Mouse (Mus musculus): Measurements from ENCODE around the gene Wipi1.

Gene Wipi1

GRCm38 (mm10) chr11:109549599-109550290 lies 62.0 kb downstream of the Wipi1 start:
- H3K36me3 ChIP-seq (ENCODE audit: insufficient read depth, low read length): no peaks in the 10 kb centered on the region
- no peak overlapping the region for H3K4me3 ChIP-seq (replicated peaks; ENCODE audit: low read length)
- no peaks in the 10 kb centered on the region for H3K9me3 ChIP-seq (ENCODE audit: low read length)
- H3K27me3 ChIP-seq (ENCODE audit: insufficient read depth, low read length): 0 out of 2 replicates have a peak, but pooled peaks cover 3% of the 10 kb centered on the region
- H3K4me1 ChIP-seq (replicated peaks; ENCODE audit: low read depth, low read length): peaks cover 28% of the 10 kb centered on the region
- no peak for TF ChIP-seq POU5F1 (IDR thresholded peaks at IDR 0.05; ENCODE audit: borderline replicate concordance, low read length)

GRCm38 (mm10) chr11:109547652-109548051 lies 64.1 kb downstream of the Wipi1 start:
- H3K4me3 ChIP-seq (replicated peaks; ENCODE audit: low read length): no peak overlapping the region
- H3K9me3 ChIP-seq (ENCODE audit: low read length): no peaks in the 10 kb centered on the region
- 0 out of 2 replicates have a peak, but pooled peaks cover 3% of the 10 kb centered on the region for H3K27me3 ChIP-seq (ENCODE audit: insufficient read depth, low read length)
- H3K36me3 ChIP-seq (ENCODE audit: insufficient read depth, low read length): no peaks in the 10 kb centered on the region
- peaks cover 18% of the 10 kb centered on the region for H3K4me1 ChIP-seq (replicated peaks; ENCODE audit: low read depth, low read length)
- TF ChIP-seq POU5F1 (IDR thresholded peaks at IDR 0.05; ENCODE audit: borderline replicate concordance, low read length) (no peak), CTCF (conservative IDR thresholded peaks at IDR 0.05; ENCODE audit: low read length) (no peak), NANOG (IDR thresholded peaks at IDR 0.05; ENCODE audit: borderline replicate concordance, low read length) (no peak)

- no peak overlapping the region for H3K4me3 ChIP-seq (replicated peaks; ENCODE audit: low read length)
- TF ChIP-seq POU5F1 (IDR thresholded peaks at IDR 0.05; ENCODE audit: borderline replicate concordance, low read length) (no peak), NANOG (IDR thresholded peaks at IDR 0.05; ENCODE audit: borderline replicate concordance, low read length) (no peak), CTCF (conservative IDR thresholded peaks at IDR 0.05; ENCODE audit: low read length) (no peak)
- no peaks in the 10 kb centered on the region for H3K9me3 ChIP-seq (ENCODE audit: low read length)
- H3K36me3 ChIP-seq (ENCODE audit: insufficient read depth, low read length): no peaks in the 10 kb centered on the region
- H3K4me1 ChIP-seq (replicated peaks; ENCODE audit: low read depth, low read length): peaks cover 10% of the 10 kb centered on the region
- H3K27me3 ChIP-seq (ENCODE audit: insufficient read depth, low read length): 0 out of 2 replicates have a peak, but pooled peaks cover 5% of the 10 kb centered on the region
Observed at GRCm38 (mm10) chr11:109546305-109547001, 65.3 kb downstream of the Wipi1 start.

- Histone ChIP-seq H3K4me1 (replicated peaks; ENCODE audit: low read depth, low read length) (peaks cover 10% of the 10 kb centered on the region), H3K9me3 (ENCODE audit: low read length) (no peaks in the 10 kb centered on the region)
- TF ChIP-seq CTCF (conservative IDR thresholded peaks at IDR 0.05; ENCODE audit: low read length) (no peak), NANOG (IDR thresholded peaks at IDR 0.05; ENCODE audit: borderline replicate concordance, low read length) (no peak), POU5F1 (IDR thresholded peaks at IDR 0.05; ENCODE audit: borderline replicate concordance, low read length) (no peak)
Observed at GRCm38 (mm10) chr11:109545700-109546143, 66.0 kb downstream of the Wipi1 start.

GRCm38 (mm10) chr11:109545265-109545664 lies 66.5 kb downstream of the Wipi1 start:
- no peak overlapping the region for H3K4me3 ChIP-seq (replicated peaks; ENCODE audit: low read length)
- H3K9me3 ChIP-seq (ENCODE audit: low read length): no peaks in the 10 kb centered on the region
- H3K4me1 ChIP-seq (replicated peaks; ENCODE audit: low read depth, low read length): peaks cover 10% of the 10 kb centered on the region
- H3K36me3 ChIP-seq (ENCODE audit: insufficient read depth, low read length): no peaks in the 10 kb centered on the region
- TF ChIP-seq CTCF (conservative IDR thresholded peaks at IDR 0.05; ENCODE audit: low read length) (no peak), NANOG (IDR thresholded peaks at IDR 0.05; ENCODE audit: borderline replicate concordance, low read length) (no peak), POU5F1 (IDR thresholded peaks at IDR 0.05; ENCODE audit: borderline replicate concordance, low read length) (no peak)
- H3K27me3 ChIP-seq (ENCODE audit: insufficient read depth, low read length): 0 out of 2 replicates have a peak, but pooled peaks cover 5% of the 10 kb centered on the region

More at GRCm38 (mm10) chr11:109545700-109546143, 66.0 kb downstream of the Wipi1 start:
- Histone ChIP-seq H3K36me3 (ENCODE audit: insufficient read depth, low read length) (no peaks in the 10 kb centered on the region), H3K4me3 (replicated peaks; ENCODE audit: low read length) (no peak overlapping the region), H3K27me3 (ENCODE audit: insufficient read depth, low read length) (0 out of 2 replicates have a peak, but pooled peaks cover 5% of the 10 kb centered on the region)

- Histone ChIP-seq H3K4me1 (replicated peaks; ENCODE audit: low read depth, low read length) (peaks cover 10% of the 10 kb centered on the region), H3K4me3 (replicated peaks; ENCODE audit: low read length) (no peak overlapping the region), H3K27me3 (ENCODE audit: insufficient read depth, low read length) (0 out of 2 replicates have a peak, but pooled peaks cover 3% of the 10 kb centered on the region), H3K36me3 (ENCODE audit: insufficient read depth, low read length) (no peaks in the 10 kb centered on the region), H3K9me3 (ENCODE audit: low read length) (no peaks in the 10 kb centered on the region)
- TF ChIP-seq NANOG (IDR thresholded peaks at IDR 0.05; ENCODE audit: borderline replicate concordance, low read length) (no peak), CTCF (conservative IDR thresholded peaks at IDR 0.05; ENCODE audit: low read length) (no peak), POU5F1 (IDR thresholded peaks at IDR 0.05; ENCODE audit: borderline replicate concordance, low read length) (no peak)
Observed at GRCm38 (mm10) chr11:109544432-109544831, 67.3 kb downstream of the Wipi1 start.

GRCm38 (mm10) chr11:109543466-109543865 lies 68.3 kb downstream of the Wipi1 start:
- no peak for TF ChIP-seq NANOG (IDR thresholded peaks at IDR 0.05; ENCODE audit: borderline replicate concordance, low read length)
- no peak for TF ChIP-seq POU5F1 (IDR thresholded peaks at IDR 0.05; ENCODE audit: borderline replicate concordance, low read length)
- TF ChIP-seq CTCF (conservative IDR thresholded peaks at IDR 0.05; ENCODE audit: low read length): no peak

GRCm38 (mm10) chr11:109539290-109539689 lies 72.5 kb downstream of the Wipi1 start:
- Histone ChIP-seq H3K4me3 (replicated peaks; ENCODE audit: low read length) (no peak overlapping the region), H3K9me3 (ENCODE audit: low read length) (no peaks in the 10 kb centered on the region), H3K27me3 (ENCODE audit: insufficient read depth, low read length) (0 out of 2 replicates have a peak, but pooled peaks cover 2% of the 10 kb centered on the region), H3K4me1 (replicated peaks; ENCODE audit: low read depth, low read length) (peaks cover 8% of the 10 kb centered on the region), H3K36me3 (ENCODE audit: insufficient read depth, low read length) (no peaks in the 10 kb centered on the region)
- no peak for TF ChIP-seq POU5F1 (IDR thresholded peaks at IDR 0.05; ENCODE audit: borderline replicate concordance, low read length)

More at GRCm38 (mm10) chr11:109543466-109543865, 68.3 kb downstream of the Wipi1 start:
- Histone ChIP-seq H3K9me3 (ENCODE audit: low read length) (no peaks in the 10 kb centered on the region), H3K36me3 (ENCODE audit: insufficient read depth, low read length) (no peaks in the 10 kb centered on the region), H3K27me3 (ENCODE audit: insufficient read depth, low read length) (0 out of 2 replicates have a peak, but pooled peaks cover 2% of the 10 kb centered on the region), H3K4me3 (replicated peaks; ENCODE audit: low read length) (no peak overlapping the region), H3K4me1 (replicated peaks; ENCODE audit: low read depth, low read length) (peaks cover 18% of the 10 kb centered on the region)
